Mouse (Mus musculus): Measurements from ENCODE around the gene Ptges3l. TPM values are rescaled to one million over a fixed set of nuclear protein-coding genes. Genes with fewer than 3 reads are reported as not detected.
"Not testable (repeated sequence)": the region's sequence is repeated elsewhere in the genome, so short reads cannot be mapped to it uniquely, and the experiment has no call there.

The Ptges3l gene
- polyA plus RNA-seq, 1 experiment from 2014 or later, result 1.2 TPM

GRCm38 (mm10) chr11:101378196-101378595 lies 46.9 kb downstream of the Ptges3l start:
- not testable (repeated sequence) for H3K4me2 ChIP-seq (ENCODE audit: low read length); ATAC-seq; H3K4me1 ChIP-seq (ENCODE audit: control insufficient read depth, insufficient read depth, low read length); H3K27ac ChIP-seq (ENCODE audit: low read depth, low read length); H3K27me3 ChIP-seq (replicated peaks; ENCODE audit: control insufficient read depth, insufficient read depth, low read length); DNase-seq (ENCODE audit: low spot score); H3K9ac ChIP-seq (ENCODE audit: low read length); H3K36me3 ChIP-seq (ENCODE audit: control insufficient read depth, insufficient read depth, low read length); H3K9me3 ChIP-seq (replicated peaks; ENCODE audit: control insufficient read depth, low read length); H3K4me3 ChIP-seq (ENCODE audit: low read depth, low read length)
- 98% methylated on average over 8 of the region's 8 CpGs for WGBS

GRCm38 (mm10) chr11:101374421-101374938 lies 50.7 kb downstream of the Ptges3l start:
- Histone ChIP-seq H3K27me3 (replicated peaks; ENCODE audit: control insufficient read depth, insufficient read depth, low read length) (no peaks in the 10 kb centered on the region), H3K27ac (ENCODE audit: low read depth, low read length) (no peak overlapping the region), H3K4me2 (ENCODE audit: low read length) (no peak overlapping the region), H3K4me1 (ENCODE audit: control insufficient read depth, insufficient read depth, low read length) (no peaks in the 10 kb centered on the region), H3K9me3 (replicated peaks; ENCODE audit: control insufficient read depth, low read length) (no peaks in the 10 kb centered on the region), H3K36me3 (ENCODE audit: control insufficient read depth, insufficient read depth, low read length) (no peaks in the 10 kb centered on the region), H3K9ac (ENCODE audit: low read length) (no peak overlapping the region), H3K4me3 (ENCODE audit: low read depth, low read length) (no peak overlapping the region)
- ATAC-seq, result no peak
- DNase-seq (ENCODE audit: low spot score), result no peak
- 64% methylated on average over 7 of the region's 7 CpGs for WGBS

- 79% methylated on average over 5 of the region's 5 CpGs for WGBS
- Histone ChIP-seq H3K36me3 (ENCODE audit: control insufficient read depth, insufficient read depth, low read length) (no peaks in the 10 kb centered on the region), H3K27ac (ENCODE audit: low read depth, low read length) (no peak overlapping the region), H3K4me1 (ENCODE audit: control insufficient read depth, insufficient read depth, low read length) (no peaks in the 10 kb centered on the region), H3K4me3 (ENCODE audit: low read depth, low read length) (no peak overlapping the region), H3K27me3 (replicated peaks; ENCODE audit: control insufficient read depth, insufficient read depth, low read length) (no peaks in the 10 kb centered on the region), H3K4me2 (ENCODE audit: low read length) (no peak overlapping the region), H3K9ac (ENCODE audit: low read length) (no peak overlapping the region), H3K9me3 (replicated peaks; ENCODE audit: control insufficient read depth, low read length) (no peaks in the 10 kb centered on the region)
- no peak for DNase-seq (ENCODE audit: low spot score)
- ATAC-seq, result no peak
These were observed 55.0 kb downstream of the Ptges3l start for GRCm38 (mm10) chr11:101370141-101370540.

Small RNAs within 50 kb of the gene (microRNA-seq; reads per million reads assigned to microRNA genes)
- gene Mir6929, result not detected

Other genes starting within 250 kb of the Ptges3l start
- gene Ccr10, start 249.9 kb downstream of the Ptges3l start, polyA plus RNA-seq (2014; fragmentation: Nextera tagmentation; extraction: Ambion mirVana), result 0.10 TPM in 1 of 2 replicates, not detected in the other
- 16.1 and 22.4 TPM in 2 replicates for gene Ezh1, start 198.9 kb downstream of the Ptges3l start, polyA plus RNA-seq (2014; fragmentation: Nextera tagmentation; extraction: Ambion mirVana)
- gene Ramp2, start 179.3 kb downstream of the Ptges3l start, polyA plus RNA-seq (2014; fragmentation: Nextera tagmentation; extraction: Ambion mirVana), result 80.4 and 80.9 TPM in 2 replicates
- gene Vps25, start 171.6 kb downstream of the Ptges3l start, polyA plus RNA-seq (2014; fragmentation: Nextera tagmentation; extraction: Ambion mirVana), result 110 and 118 TPM in 2 replicates
- gene Wnk4, start 164.8 kb downstream of the Ptges3l start, polyA plus RNA-seq (2014; fragmentation: Nextera tagmentation; extraction: Ambion mirVana), result 3.0 and 3.4 TPM in 2 replicates
- 0.76 and 1.3 TPM in 2 replicates for gene Cntd1, start 146.3 kb downstream of the Ptges3l start, polyA plus RNA-seq (2014; fragmentation: Nextera tagmentation; extraction: Ambion mirVana)
- gene Coa3, start 146.2 kb downstream of the Ptges3l start, polyA plus RNA-seq (2014; fragmentation: Nextera tagmentation; extraction: Ambion mirVana), result 237 and 260 TPM in 2 replicates
- gene Becn1, start 123.0 kb downstream of the Ptges3l start, polyA plus RNA-seq (2014; fragmentation: Nextera tagmentation; extraction: Ambion mirVana), result 172 and 177 TPM in 2 replicates
- 103 and 107 TPM in 2 replicates for gene Psme3, start 109.1 kb downstream of the Ptges3l start, polyA plus RNA-seq (2014; fragmentation: Nextera tagmentation; extraction: Ambion mirVana)
- 0.94 and 1.1 TPM in 2 replicates for gene Aoc2, start 100.3 kb downstream of the Ptges3l start, polyA plus RNA-seq (2014; fragmentation: Nextera tagmentation; extraction: Ambion mirVana)
- 0.08 and 0.10 TPM in 2 replicates for gene Aoc3, start 94.7 kb downstream of the Ptges3l start, polyA plus RNA-seq (2014; fragmentation: Nextera tagmentation; extraction: Ambion mirVana)
- gene G6pc, start 57.8 kb downstream of the Ptges3l start, polyA plus RNA-seq (2014; fragmentation: Nextera tagmentation; extraction: Ambion mirVana), result 0.09 TPM in 1 of 2 replicates, not detected in the other
- gene Aarsd1, start 7.7 kb downstream of the Ptges3l start, polyA plus RNA-seq (2014; fragmentation: Nextera tagmentation; extraction: Ambion mirVana), result 89.6 and 92.5 TPM in 2 replicates
- gene Gm27029, start 537 bp downstream of the Ptges3l start, polyA plus RNA-seq (2014; fragmentation: Nextera tagmentation; extraction: Ambion mirVana), result 6.8 and 7.3 TPM in 2 replicates
- 14.7 and 21.2 TPM in 2 replicates for gene Rundc1, start 248 bp downstream of the Ptges3l start, polyA plus RNA-seq (2014; fragmentation: Nextera tagmentation; extraction: Ambion mirVana)
- gene Rpl27, start 17.0 kb upstream of the Ptges3l start, polyA plus RNA-seq (2014; fragmentation: Nextera tagmentation; extraction: Ambion mirVana), result 281 and 371 TPM in 2 replicates
- 2.7 and 3.4 TPM in 2 replicates for gene Ifi35, start 23.1 kb upstream of the Ptges3l start, polyA plus RNA-seq (2014; fragmentation: Nextera tagmentation; extraction: Ambion mirVana)
- 98.7 and 131 TPM in 2 replicates for gene Rnd2, start 39.7 kb upstream of the Ptges3l start, polyA plus RNA-seq (2014; fragmentation: Nextera tagmentation; extraction: Ambion mirVana)
- gene Vat1, start 40.9 kb upstream of the Ptges3l start, polyA plus RNA-seq (2014; fragmentation: Nextera tagmentation; extraction: Ambion mirVana), result 77.5 and 85.7 TPM in 2 replicates
- 7.9 and 8.1 TPM in 2 replicates for gene Brca1, start 126.6 kb upstream of the Ptges3l start, polyA plus RNA-seq (2014; fragmentation: Nextera tagmentation; extraction: Ambion mirVana)
- 98.3 and 109 TPM in 2 replicates for gene Nbr1, start 126.8 kb upstream of the Ptges3l start, polyA plus RNA-seq (2014; fragmentation: Nextera tagmentation; extraction: Ambion mirVana)
- gene Tmem106a, start 156.9 kb upstream of the Ptges3l start, polyA plus RNA-seq (2014; fragmentation: Nextera tagmentation; extraction: Ambion mirVana), result 2.3 and 3.4 TPM in 2 replicates
- gene Gm11634, start 173.9 kb upstream of the Ptges3l start, polyA plus RNA-seq (2014; fragmentation: Nextera tagmentation; extraction: Ambion mirVana), result not detected in 2 replicates
- gene Rdm1, start 201.9 kb upstream of the Ptges3l start, polyA plus RNA-seq (2014; fragmentation: Nextera tagmentation; extraction: Ambion mirVana), result 32.7 and 38.5 TPM in 2 replicates
- 40.5 and 42.7 TPM in 2 replicates for gene Arl4d, start 240.2 kb upstream of the Ptges3l start, polyA plus RNA-seq (2014; fragmentation: Nextera tagmentation; extraction: Ambion mirVana)